Mouse (Mus musculus) urinary bladder, adult 2 months (tissue): ENCODE results near the gene Magea2. TPM values are rescaled to one million over a fixed set of nuclear protein-coding genes. Genes with fewer than 3 reads are reported as not detected.
"Not testable (repeated sequence)": the region's sequence is repeated elsewhere in the genome, so short reads cannot be mapped to it uniquely, and the experiment has no call there.

ENCODE experiments used
- DNase-seq: peaks from one replicate; pipeline ENCODE4 v3.0.0; 2022; ENCODE audit warnings: low spot score
- polyA plus RNA-seq: library from polyadenylated mRNA; depleted of rRNA; stranded (reverse); fragments of >200 nt; gene quantifications from 2 replicates; pipeline ENCODE4 v1.2.3, GENCODE M21; 2012; rRNA removed

Gene Magea2
- not detected in 2 replicates for polyA plus RNA-seq

GRCm38 (mm10) chrX:155093566-155093965, at the start of gene Magea2:
TSS of gene Magea2 (minus strand) at chrX:155093666.
- DNase-seq = not testable (repeated sequence)

GRCm38 (mm10) chrX:155128312-155128711, 34.8 kb upstream of the Magea2 start, which contains the start of gene Cldn34b2:
TSS of gene Cldn34b2 (minus strand) at chrX:155128412.
- DNase-seq = not testable (repeated sequence)

GRCm38 (mm10) chrX:155098024-155098423, 4.6 kb upstream of the Magea2 start:
- no peak for DNase-seq

GRCm38 (mm10) chrX:155089693-155090092, 3.8 kb downstream of the Magea2 start, which contains the start of gene Magea1:
TSS of gene Magea1 (minus strand) at chrX:155089793.
- DNase-seq = not testable (repeated sequence)

- DNase-seq = not testable (repeated sequence)
Measured at GRCm38 (mm10) chrX:155063045-155063444, 30.4 kb downstream of the Magea2 start, which contains the start of gene Magea5. TSS of gene Magea5 (minus strand) at chrX:155063145.

DNA sequence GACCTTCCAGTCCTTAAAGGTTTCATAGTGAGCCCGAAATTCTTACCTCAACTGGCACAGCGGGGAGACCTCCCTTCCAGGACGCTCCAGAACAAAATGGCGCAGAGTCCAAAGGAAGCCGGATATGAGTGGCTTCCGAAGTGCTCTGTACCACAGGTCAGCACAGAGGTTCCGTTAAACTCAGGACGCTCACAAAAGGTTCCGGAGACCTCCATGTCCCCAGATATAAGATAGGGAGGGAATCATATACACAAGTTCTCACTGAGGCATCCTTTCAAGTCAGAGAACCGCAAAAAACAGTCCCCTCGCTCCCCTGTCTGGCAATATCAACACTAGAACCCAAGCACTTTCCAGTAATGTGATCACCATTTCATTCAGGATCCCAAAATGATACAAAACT, 97.7 kb downstream of the Magea2 start, which contains the start of gene Magea8:
TSS of gene Magea8 (minus strand) at position 101 of the 400 bp plus-strand sequence.
- DNase-seq = not testable (repeated sequence)

Other genes with a start within 250 kb of the Magea2 start
- not detected in 2 replicates for gene Cldn34b1, start 203.4 kb downstream of the Magea2 start, polyA plus RNA-seq
- gene Magea6, start 157.7 kb downstream of the Magea2 start, polyA plus RNA-seq = not detected in 2 replicates
- not detected in 2 replicates for gene Magea3, start 144.2 kb downstream of the Magea2 start, polyA plus RNA-seq
- gene Magea8, start 97.8 kb downstream of the Magea2 start, polyA plus RNA-seq = not detected in 2 replicates
- not detected in 2 replicates for gene Magea5, start 30.5 kb downstream of the Magea2 start, polyA plus RNA-seq
- gene Magea1, start 3.9 kb downstream of the Magea2 start, polyA plus RNA-seq = not detected in 2 replicates
- not detected in 2 replicates for gene Cldn34b2, start 34.7 kb upstream of the Magea2 start, polyA plus RNA-seq
- gene Sat1, start 122.8 kb upstream of the Magea2 start, polyA plus RNA-seq = 311 and 408 TPM in 2 replicates
- 29.7 and 36.1 TPM in 2 replicates for gene Acot9, start 168.8 kb upstream of the Magea2 start, polyA plus RNA-seq
- gene Prdx4, start 247.1 kb upstream of the Magea2 start, polyA plus RNA-seq = 79.5 and 80.0 TPM in 2 replicates